Mouse (Mus musculus): Measurements from ENCODE around the gene Gm20388.

DNA sequence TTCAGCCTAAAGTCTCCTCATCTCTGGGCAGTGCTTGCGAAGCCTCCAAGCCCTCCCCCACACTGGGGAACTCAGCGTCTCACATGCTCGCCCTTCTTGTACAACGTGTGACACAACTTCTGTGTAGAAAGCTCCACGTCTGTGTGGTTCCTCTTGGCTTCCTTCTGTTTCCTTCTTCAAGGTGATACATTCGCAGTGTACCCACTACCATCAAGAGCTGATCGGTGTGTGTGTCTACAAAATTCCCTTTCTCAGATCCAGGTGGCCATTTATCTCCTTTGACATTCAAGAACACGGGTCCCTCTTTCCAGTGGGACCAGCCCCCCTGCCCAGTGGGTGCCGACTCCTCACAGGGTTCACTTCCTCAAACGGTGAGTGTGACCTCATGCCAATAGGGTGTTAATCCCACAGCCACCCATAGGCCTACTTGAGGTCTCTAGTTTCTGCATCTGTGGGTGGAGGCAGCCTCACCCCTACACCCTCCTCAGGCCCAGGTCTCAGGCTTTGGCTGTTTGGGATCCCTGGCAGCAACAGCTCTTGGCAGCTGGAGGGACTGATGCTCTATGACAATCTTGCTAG is 2519.5 kb downstream of the Gm20388 start:
- TF ChIP-seq CTCF (IDR thresholded peaks at IDR 0.05; ENCODE audit: borderline replicate concordance, insufficient read depth, low read depth, low read length) (no peak), POLR2A (IDR thresholded peaks at IDR 0.05; ENCODE audit: borderline replicate concordance, insufficient read depth, low read length) (no peak)
